12 mouse cellular contexts compared by ENCODE assay signal in the genomic region with DNA sequence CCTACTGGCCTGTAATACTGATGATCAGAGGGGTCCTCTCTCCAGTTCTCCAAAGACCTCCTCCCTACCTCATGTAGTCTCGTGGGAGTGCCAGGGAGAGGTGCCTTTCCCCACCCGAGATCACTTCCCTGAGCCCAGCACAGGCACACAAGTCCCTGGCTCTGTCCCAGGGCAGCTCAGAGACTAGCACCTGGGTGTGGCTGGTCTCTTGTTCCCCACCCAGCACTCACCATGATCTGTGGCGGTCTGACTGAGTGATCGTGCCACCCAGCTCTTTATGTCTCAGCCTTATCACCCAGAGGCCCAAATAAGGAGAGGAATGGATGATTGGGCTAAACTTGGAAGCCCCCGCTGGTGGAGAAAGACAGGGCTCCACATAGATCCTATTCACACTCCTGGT. TPM values are rescaled to one million over a fixed set of nuclear protein-coding genes. Genes with fewer than 3 reads are reported as not detected.
DNase-seq lines count a peak whose midpoint lies in the region; ATAC-seq and TF ChIP-seq lines count a peak whose summit lies in the region.
"Had no signal": no experiment of that assay in that cellular context is flagged by ENCODE, and none has a peak within 500 bp of the region (broad histone marks: within the 10 kb centered on the region; RNA-seq: fewer than 3 reads in every experiment).

Myl7 (minus strand) TSS at position 252 of the 400 bp plus-strand sequence.

- peak; percentile 41; the same call in 1 of the 2 replicates for ATAC-seq in lung, embryonic 16.5 days (ENCODE audit: low read depth)
- no peak for ATAC-seq in embryonic facial prominence, embryonic 11.5 days (replicated peaks; ENCODE audit: insufficient number of reproducible peaks, low FRiP score, low TSS enrichment, low read depth)
- ATAC-seq in liver, embryonic 16.5 days (ENCODE audit: low read depth) = peak; percentile 60; the same call in 1 of the 2 replicates

- TF ChIP-seq CTCF in layer of hippocampus, adult 2 months (conservative IDR thresholded peaks at IDR 0.05) = no peak

- no peak within 1 kb of the TSS for H3K27ac ChIP-seq in lung, embryonic 16.5 days (ENCODE audit: low read length)
- no peak within 1 kb of the TSS for H3K27ac ChIP-seq in embryonic facial prominence, embryonic 11.5 days (replicated peaks; ENCODE audit: low read depth, low read length)
- no peak within 1 kb of the TSS for H3K27ac ChIP-seq in liver, embryonic 16.5 days (ENCODE audit: low read length)
- no peak within 1 kb of the TSS for H3K27ac ChIP-seq in layer of hippocampus, adult 2 months

- peaks cover 17% of the 10 kb centered on the region for H3K4me1 ChIP-seq in lung, embryonic 16.5 days (replicated peaks; ENCODE audit: control insufficient read depth, insufficient read depth, low read length)
- H3K4me1 ChIP-seq in embryonic facial prominence, embryonic 11.5 days (ENCODE audit: control insufficient read depth, insufficient read depth, low read length) = peaks cover 2% of the 10 kb centered on the region; the same call in 1 of the 2 replicates
- H3K4me1 ChIP-seq in liver, embryonic 16.5 days (ENCODE audit: control insufficient read depth, low read depth, low read length) = peaks cover 25% of the 10 kb centered on the region

- WGBS in lung, embryonic 16.5 days = 47% methylated on average over 5 of the region's 5 CpGs
- WGBS in embryonic facial prominence, embryonic 11.5 days = 65% methylated on average over 5 of the region's 5 CpGs
- WGBS in liver, embryonic 16.5 days (ENCODE audit: insufficient replicate concordance) = 26% methylated on average over 5 of the region's 5 CpGs

- H3K27me3 ChIP-seq in lung, embryonic 16.5 days (ENCODE audit: control insufficient read depth, insufficient read depth, low read depth, low read length) = peaks cover 2% of the 10 kb centered on the region
- no peaks in the 10 kb centered on the region for H3K27me3 ChIP-seq in embryonic facial prominence, embryonic 11.5 days (ENCODE audit: control insufficient read depth, insufficient read depth, low read length)
- H3K27me3 ChIP-seq in liver, embryonic 16.5 days (ENCODE audit: control insufficient read depth, insufficient read depth, low read depth, low read length) = peaks cover 58% of the 10 kb centered on the region

- peak within 1 kb of the TSS; percentile 34 for H3K4me2 ChIP-seq in lung, embryonic 16.5 days (ENCODE audit: low read depth, low read length)
- no peak within 1 kb of the TSS; the same call in 1 of the 2 replicates for H3K4me2 ChIP-seq in embryonic facial prominence, embryonic 11.5 days (ENCODE audit: low read depth, low read length)
- H3K4me2 ChIP-seq in liver, embryonic 16.5 days (ENCODE audit: low read depth, low read length) = no peak within 1 kb of the TSS

- intact Hi-C loops in heart, postnatal 25 days (cut with DNase I) = no loop called here

- H3K9ac ChIP-seq in lung, embryonic 16.5 days (ENCODE audit: low read length) = peak within 1 kb of the TSS; percentile 18; the same call in 1 of the 2 replicates
- H3K9ac ChIP-seq in embryonic facial prominence, embryonic 11.5 days (replicated peaks; ENCODE audit: low read length) = no peak within 1 kb of the TSS
- no peak within 1 kb of the TSS for H3K9ac ChIP-seq in liver, embryonic 16.5 days (ENCODE audit: low read depth, low read length)

- no peaks in the 10 kb centered on the region for H3K36me3 ChIP-seq in lung, embryonic 16.5 days (ENCODE audit: control insufficient read depth, insufficient read depth, low read length)
- no peaks in the 10 kb centered on the region for H3K36me3 ChIP-seq in embryonic facial prominence, embryonic 11.5 days (replicated peaks; ENCODE audit: control insufficient read depth, insufficient read depth, low read depth, low read length)
- H3K36me3 ChIP-seq in liver, embryonic 16.5 days (ENCODE audit: control insufficient read depth, insufficient read depth) = no peaks in the 10 kb centered on the region
- H3K36me3 ChIP-seq: G1E had no signal

- no peak for DNase-seq in lung, postnatal 25 days (ENCODE audit: low spot score)
- DNase-seq in embryonic facial prominence, embryonic 11.5 days (ENCODE audit: low spot score) = no peak
- DNase-seq in heart, postnatal 25 days (ENCODE audit: low spot score) = no peak
- no peak for DNase-seq in layer of hippocampus, postnatal 25 days (ENCODE audit: extremely low spot score in 1 of 2, low spot score in 1 of 2)
- DNase-seq in T-cell, adult 2 months (ENCODE audit: low spot score) = no peak
- no peak for DNase-seq in layer of hippocampus, adult 2 months (ENCODE audit: low spot score in 2 of 2)
- DNase-seq: kidney, adult 11 months had no signal

- no peaks in the 10 kb centered on the region for H3K9me3 ChIP-seq in lung, embryonic 16.5 days (ENCODE audit: control insufficient read depth, low read length)
- no peaks in the 10 kb centered on the region for H3K9me3 ChIP-seq in embryonic facial prominence, embryonic 11.5 days (replicated peaks; ENCODE audit: control insufficient read depth, low read length)
- H3K9me3 ChIP-seq in liver, embryonic 16.5 days (replicated peaks; ENCODE audit: control insufficient read depth, low read length) = no peaks in the 10 kb centered on the region
- H3K9me3 ChIP-seq: G1E had no signal

- no peak within 1 kb of the TSS; the same call in 1 of the 2 replicates for H3K4me3 ChIP-seq in lung, embryonic 16.5 days (ENCODE audit: low read length)
- no peak within 1 kb of the TSS for H3K4me3 ChIP-seq in embryonic facial prominence, embryonic 11.5 days (ENCODE audit: low read depth, low read length)
- H3K4me3 ChIP-seq in liver, embryonic 16.5 days (ENCODE audit: low read depth, low read length) = no peak within 1 kb of the TSS
- no peak within 1 kb of the TSS for H3K4me3 ChIP-seq in layer of hippocampus, adult 2 months

RNA-seq across cellular contexts. Expression of gene Myl7, which starts in this region (rescaled TPM):
- 450 and 673 TPM in 2 replicates for polyA plus RNA-seq in lung, embryonic 16.5 days (2015; fragmentation: Nextera tagmentation; extraction: Ambion mirVana)
- polyA plus RNA-seq in embryonic facial prominence, embryonic 11.5 days (2014; fragmentation: Nextera tagmentation; extraction: Ambion mirVana) = 7.6 and 25.4 TPM in 2 replicates
- 100 to 1,000 TPM; 742 to 813 TPM for total RNA-seq in heart, postnatal 25 days (2021)
- polyA plus RNA-seq in liver, embryonic 16.5 days (2015; fragmentation: Nextera tagmentation; extraction: Ambion mirVana) = 4.3 and 4.8 TPM in 2 replicates
- not detected for total RNA-seq in layer of hippocampus, postnatal 25 days (2021)
- not detected for total RNA-seq in layer of hippocampus, adult 2 months (2021)
- total RNA-seq: G1E; left cerebral cortex, postnatal 10 days had no signal
- polyA plus RNA-seq: cortical plate, adult 2 months; G1E had no signal

Comparison
In these comparisons a context has a peak if more than half of its experiments do, and no peak if none do; other contexts are left out.
1. RNA of gene Myl7 (total RNA-seq): 742 to 813 TPM in heart, postnatal 25 days; not detected in layer of hippocampus, postnatal 25 days and not detected in layer of hippocampus, adult 2 months; every median in the first group is over 100 times any median in the second.
2. RNA of gene Myl7 (polyA plus RNA-seq): 450 to 673 TPM in lung, embryonic 16.5 days; 7.6 to 25.4 TPM in embryonic facial prominence, embryonic 11.5 days and 4.3 to 4.8 TPM in liver, embryonic 16.5 days; every median in the first group is over 10 times any median in the second.